Mouse (Mus musculus) spleen, adult 2 months (tissue): Measurements from ENCODE around the gene Rtn4. TPM values are rescaled to one million over a fixed set of nuclear protein-coding genes. Genes with fewer than 3 reads are reported as not detected.

Experiments used
- DNase-seq, 2 experiments: peaks; one replicate each; pipeline versions ENCODE4 v3.0.0 to v3.0.0-alpha.2; 2012 to 2021; ENCODE audit warnings: low spot score in 2 of 2, low read depth in 1 of 2
- H3K27ac ChIP-seq: fragments of 200-500 bp; 2 replicates; pipeline ENCODE4 v1.5.1; 2012; ENCODE audit warnings: low read length, inconsistent platforms; ENCODE audit not compliant: insufficient read depth
- H3K27me3 ChIP-seq: fragments of 200-500 bp; 2 replicates; pipeline ENCODE4 v1.6.1; 2012; ENCODE audit warnings: mild to moderate bottlenecking, moderate library complexity, low read length, inconsistent platforms; ENCODE audit not compliant: control insufficient read depth, insufficient read depth
- H3K36me3 ChIP-seq: fragments of 200-500 bp; 2 replicates; pipeline ENCODE4 v1.6.1; 2012; ENCODE audit warnings: mild to moderate bottlenecking, low read length, inconsistent platforms; ENCODE audit not compliant: control insufficient read depth, insufficient read depth
- H3K4me1 ChIP-seq: fragments of 200-500 bp; 2 replicates; pipeline ENCODE4 v1.6.1; 2011; ENCODE audit warnings: inconsistent platforms; ENCODE audit not compliant: control insufficient read depth, insufficient read depth, insufficient read length
- H3K4me3 ChIP-seq: fragments of 200-500 bp; 2 replicates; pipeline ENCODE4 v1.5.1; 2011; ENCODE audit warnings: mild to moderate bottlenecking, inconsistent platforms; ENCODE audit not compliant: insufficient read depth, insufficient read length; ENCODE audit errors: extremely low read depth
- CTCF ChIP-seq: fragments of 200-500 bp; IDR thresholded peaks from 2 replicates; pipeline ENCODE4 v1.5.1; 2011; ENCODE audit warnings: mild to moderate bottlenecking, inconsistent platforms; ENCODE audit not compliant: insufficient read depth, insufficient read length, insufficient replicate concordance; ENCODE audit errors: extremely low read depth
- POLR2A ChIP-seq: fragments of 200-500 bp; IDR thresholded peaks from 2 replicates; pipeline ENCODE4 v1.6.1; 2011; ENCODE audit warnings: low read depth, low read length, inconsistent platforms
- WGBS: fragments of 180-500 bp; shearing (Covaris S2); methylation state at CpG from one replicate; pipeline ENCODE4 v1.1.7; 2018; 5-methylcytosine and 5-hydroxymethylcytosine counted together
- polyA plus RNA-seq: library from polyadenylated mRNA; depleted of rRNA; stranded (reverse); fragments of >200 nt; gene quantifications from 2 replicates; pipeline ENCODE4 v1.2.3, GENCODE M21; 2012

The Rtn4 gene
- polyA plus RNA-seq, 1 experiment, result 41.9 TPM

DNA sequence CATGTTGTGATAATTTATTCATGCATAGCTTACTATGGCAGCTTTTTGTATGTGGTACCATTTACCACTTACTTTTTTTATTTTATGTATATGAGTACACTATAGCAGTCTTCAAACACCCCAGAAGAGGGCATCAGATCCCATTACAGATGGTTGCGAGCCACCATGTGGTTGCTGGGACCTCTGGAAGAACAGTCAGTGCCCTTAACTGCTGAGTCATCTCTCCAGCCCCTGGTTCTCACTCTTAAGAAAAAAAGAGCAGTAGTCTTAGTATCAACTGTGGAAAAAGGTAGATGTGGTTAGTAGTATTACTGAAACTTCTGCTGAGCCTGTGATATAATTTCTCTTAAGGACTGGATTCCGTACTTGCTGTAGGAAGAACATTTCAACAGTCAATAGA is 31.5 kb downstream of the Rtn4 start:
- peaks cover 2% of the 10 kb centered on the region; the same call in 1 of the 2 replicates for H3K4me1 ChIP-seq
- no peaks in the 10 kb centered on the region for H3K36me3 ChIP-seq
- H3K4me3 ChIP-seq, result no peak overlapping the region
- no peak for DNase-seq
- TF ChIP-seq CTCF (no peak), POLR2A (no peak)
- H3K27me3 ChIP-seq, result no peaks in the 10 kb centered on the region
- WGBS, result 92% methylated on average over 2 of the region's 2 CpGs
- H3K27ac ChIP-seq, result no peak overlapping the region

DNA sequence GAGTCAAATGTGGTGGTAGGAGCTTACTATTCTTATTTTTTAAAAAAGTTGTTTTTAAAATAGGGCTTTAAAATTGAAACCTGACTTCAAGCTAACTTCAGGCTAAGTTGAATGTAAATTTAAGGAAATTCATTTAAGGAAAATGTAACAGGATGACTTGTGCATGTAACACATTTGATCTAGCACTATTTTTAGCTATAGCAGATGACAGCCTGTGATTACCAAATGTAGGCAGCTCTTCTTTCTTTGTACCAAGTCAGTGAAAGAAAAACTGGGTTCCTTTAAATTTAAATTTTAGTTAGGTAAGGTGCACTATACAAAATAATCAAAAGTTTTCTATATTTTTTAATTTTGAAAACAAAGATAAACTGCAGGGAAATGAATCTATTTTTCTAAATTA is 32.4 kb downstream of the Rtn4 start:
- Histone ChIP-seq H3K4me3 (no peak overlapping the region), H3K27ac (no peak overlapping the region), H3K27me3 (no peaks in the 10 kb centered on the region), H3K4me1 (peaks cover 2% of the 10 kb centered on the region; the same call in 1 of the 2 replicates), H3K36me3 (no peaks in the 10 kb centered on the region)
- DNase-seq, result no peak
- TF ChIP-seq CTCF (no peak), POLR2A (no peak)

DNA sequence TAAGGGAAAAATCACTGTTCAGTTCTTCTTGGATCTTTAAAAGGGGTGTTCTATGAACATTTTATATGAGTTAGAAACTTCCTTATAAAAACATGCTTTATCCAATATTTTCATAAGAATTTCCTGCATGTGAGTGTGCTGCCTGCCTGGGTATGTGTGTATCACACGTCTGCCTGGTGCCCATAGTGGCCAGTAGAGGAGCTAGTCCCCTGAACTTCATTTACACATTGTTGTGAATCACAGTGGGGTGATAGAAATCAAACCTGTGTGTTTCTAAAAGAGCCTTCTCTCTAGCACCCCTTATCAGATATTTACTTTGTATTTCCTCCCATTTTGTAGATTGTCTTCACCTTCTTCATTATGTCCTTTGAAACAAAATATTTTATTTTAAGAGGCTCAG is 32.9 kb downstream of the Rtn4 start:
- whole genome bisulfite sequencing, result 96% methylated on average over 1 of the region's 1 CpGs
- Histone ChIP-seq H3K27ac (no peak overlapping the region), H3K36me3 (no peaks in the 10 kb centered on the region), H3K27me3 (no peaks in the 10 kb centered on the region), H3K4me1 (peaks cover 2% of the 10 kb centered on the region; the same call in 1 of the 2 replicates), H3K4me3 (no peak overlapping the region)
- TF ChIP-seq POLR2A (no peak), CTCF (no peak)
- DNase-seq, result no peak

DNA sequence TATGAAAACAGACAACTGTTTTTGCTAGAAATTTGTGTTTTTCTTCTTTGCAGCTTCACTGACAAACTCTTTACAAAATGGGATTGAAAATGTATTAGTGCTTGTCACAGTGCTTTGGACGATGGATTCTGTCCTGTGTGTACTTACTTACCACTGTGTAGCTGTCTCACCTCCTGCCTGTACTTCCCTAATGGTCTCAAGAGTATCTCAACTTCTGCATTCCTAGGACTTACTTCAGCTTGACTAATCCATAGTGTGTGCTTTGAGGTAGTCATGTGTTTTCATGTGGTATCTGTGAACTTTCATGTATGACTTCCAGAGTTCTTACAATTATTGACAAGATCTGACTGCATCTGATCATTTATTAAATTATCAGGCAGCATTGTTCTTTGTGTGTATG is 35.2 kb downstream of the Rtn4 start:
- no peaks in the 10 kb centered on the region for H3K27me3 ChIP-seq
- WGBS, result 51% methylated on average over 1 of the region's 1 CpGs
- H3K4me3 ChIP-seq, result no peak overlapping the region
- DNase-seq, result no peak
- no peaks in the 10 kb centered on the region for H3K36me3 ChIP-seq
- TF ChIP-seq CTCF, result no peak
- no peak for TF ChIP-seq POLR2A
- H3K27ac ChIP-seq, result no peak overlapping the region
- peaks cover 2% of the 10 kb centered on the region; the same call in 1 of the 2 replicates for H3K4me1 ChIP-seq

DNA sequence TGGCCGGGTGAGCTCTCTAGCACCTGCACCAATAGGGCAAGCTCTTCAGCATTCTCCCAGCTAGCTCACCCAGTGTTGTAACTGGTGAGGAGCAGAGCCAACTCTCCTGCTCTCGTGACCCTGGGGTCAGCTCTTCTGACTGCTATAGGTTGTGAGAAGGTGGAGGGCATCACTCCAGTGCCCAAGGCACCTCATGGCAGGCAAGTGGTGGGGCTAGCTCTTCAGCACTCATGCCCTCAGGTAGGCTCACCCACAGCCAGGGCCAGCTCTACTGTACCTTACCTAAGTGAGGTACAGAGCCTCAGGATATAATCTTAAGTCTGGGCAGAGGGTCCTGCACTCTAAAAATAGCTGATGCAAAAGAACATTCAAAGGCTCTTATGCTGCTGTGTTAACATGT is 47.0 kb downstream of the Rtn4 start:
- H3K27ac ChIP-seq, result no peak overlapping the region
- no peaks in the 10 kb centered on the region for H3K27me3 ChIP-seq
- peaks cover 7% of the 10 kb centered on the region; the same call in 1 of the 2 replicates for H3K36me3 ChIP-seq
- 100% methylated on average over 2 of the region's 2 CpGs for WGBS
- no peaks in the 10 kb centered on the region for H3K4me1 ChIP-seq
- no peak for DNase-seq
- H3K4me3 ChIP-seq, result no peak overlapping the region
- TF ChIP-seq CTCF (no peak), POLR2A (no peak)

DNA sequence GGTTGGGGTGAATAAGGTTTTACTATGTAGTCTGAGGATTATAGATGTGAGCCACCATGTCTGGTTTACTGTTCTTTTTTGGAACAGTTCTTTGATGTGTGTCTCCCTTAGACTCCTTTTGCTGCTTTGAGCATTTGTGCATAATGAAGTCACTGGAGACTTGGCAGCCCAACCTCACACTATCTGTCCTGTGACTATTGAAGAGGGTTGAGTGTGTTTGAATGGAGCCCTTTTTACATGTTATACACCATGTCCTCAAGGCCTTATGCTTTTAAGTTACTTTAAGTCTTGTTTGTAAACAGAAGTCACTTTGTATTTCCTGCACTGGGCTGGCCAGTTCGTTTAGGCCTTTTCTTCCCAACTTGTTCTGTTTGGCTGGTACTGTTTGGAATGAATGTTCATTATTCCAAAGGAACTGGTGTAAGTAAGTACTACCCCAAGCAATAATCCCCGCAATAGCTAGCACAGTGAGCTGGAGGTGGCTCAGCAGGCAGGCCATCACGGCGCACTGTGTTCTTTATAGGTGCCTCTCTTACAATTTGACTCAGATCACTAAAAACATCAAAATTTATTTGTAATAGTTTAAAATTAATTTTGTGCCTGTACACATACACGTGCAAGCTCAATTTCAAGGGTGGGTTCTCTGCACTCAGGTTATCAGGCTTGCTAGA is 52.1 kb downstream of the Rtn4 start:
- whole genome bisulfite sequencing, result 95% methylated on average over 5 of the region's 5 CpGs

DNA sequence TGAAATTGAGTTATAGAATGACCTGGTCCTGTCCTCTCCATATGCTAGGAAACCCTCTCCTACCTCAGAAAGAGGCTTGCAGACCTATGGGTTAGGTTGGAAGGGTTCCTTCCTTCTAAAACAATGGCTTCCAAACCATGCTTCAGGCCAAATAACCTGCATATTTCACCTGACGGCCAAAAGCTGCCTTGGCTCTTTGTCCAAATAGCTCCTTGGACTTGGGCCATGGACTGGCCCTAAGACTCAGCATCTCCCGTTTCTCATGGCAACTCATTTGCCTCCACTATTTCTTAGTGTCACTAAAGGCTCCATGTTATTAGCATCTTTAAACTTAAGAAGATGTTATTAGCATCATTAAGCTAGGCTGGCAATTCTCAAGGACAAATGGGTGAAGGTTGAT is 52.8 kb downstream of the Rtn4 start:
- H3K36me3 ChIP-seq, result peaks cover 11% of the 10 kb centered on the region; the same call in 1 of the 2 replicates
- 97% methylated on average over 2 of the region's 2 CpGs for WGBS

More for the DNA sequence above, 52.1 kb downstream of the Rtn4 start:
- Histone ChIP-seq H3K27me3 (no peaks in the 10 kb centered on the region), H3K36me3 (peaks cover 11% of the 10 kb centered on the region; the same call in 1 of the 2 replicates), H3K4me1 (no peaks in the 10 kb centered on the region), H3K4me3 (no peak overlapping the region), H3K27ac (no peak overlapping the region)
- TF ChIP-seq POLR2A, result no peak
- no peak for TF ChIP-seq CTCF
- DNase-seq, result no peak

More for the DNA sequence above, 52.8 kb downstream of the Rtn4 start:
- no peak overlapping the region for H3K4me3 ChIP-seq
- H3K4me1 ChIP-seq, result no peaks in the 10 kb centered on the region
- TF ChIP-seq POLR2A (no peak), CTCF (no peak)
- H3K27ac ChIP-seq, result no peak overlapping the region
- H3K27me3 ChIP-seq, result no peaks in the 10 kb centered on the region
- no peak for DNase-seq
